Mouse (Mus musculus): ENCODE data around the gene Mrfap1. TPM values are rescaled to one million over a fixed set of nuclear protein-coding genes. Genes with fewer than 3 reads are reported as not detected.
A peak's percentile ranks its signal among the peaks of the same experiment; 100 is the strongest.

The Mrfap1 gene
- polyA plus RNA-seq, 2 experiments, result 260 to 638 TPM

- H3K36me3 ChIP-seq (ENCODE audit: control insufficient read depth, insufficient read depth, low read length), result peaks cover 5% of the 10 kb centered on the region
- H3K4me3 ChIP-seq (replicated peaks; ENCODE audit: low read length), result peak overlapping the region; percentile 98
- 81% methylated on average over 7 of the region's 7 CpGs for WGBS
- no peak for DNase-seq (ENCODE audit: low spot score)
- no peaks in the 10 kb centered on the region for H3K9me3 ChIP-seq (ENCODE audit: control insufficient read depth, low read length)
- peak overlapping the region; percentile 95 for H3K4me2 ChIP-seq (replicated peaks; ENCODE audit: low read depth, low read length, severe bottlenecking)
- no peak for TF ChIP-seq POLR2A (IDR thresholded peaks at IDR 0.05; ENCODE audit: borderline replicate concordance, extremely low read depth, insufficient read depth, insufficient read length)
- H3K27me3 ChIP-seq (ENCODE audit: control insufficient read depth, insufficient read depth, low read length), result no peaks in the 10 kb centered on the region
- H3K4me1 ChIP-seq (ENCODE audit: control insufficient read depth, insufficient read depth, low read length), result peaks cover 8% of the 10 kb centered on the region
- ATAC-seq (ENCODE audit: low FRiP score, low read depth), result no peak
- no peak overlapping the region for H3K27ac ChIP-seq (replicated peaks; ENCODE audit: low read depth, low read length)
- H3K9ac ChIP-seq (ENCODE audit: low read depth, low read length, severe bottlenecking), result 0 out of 2 replicates have a peak overlapping the region, but pooled peaks have one; percentile 5
Measured at GRCm38 (mm10) chr5:36747071-36747470, 49.5 kb downstream of the Mrfap1 start.

Other genes with a start within 250 kb of the Mrfap1 start
- 46.6 and 54.6 TPM in 2 replicates for gene Tbc1d14, start 203.5 kb downstream of the Mrfap1 start, polyA plus RNA-seq (2012; rRNA removed)
- 37.9 and 46.3 TPM in 2 replicates for gene Tbc1d14, start 203.5 kb downstream of the Mrfap1 start, polyA plus RNA-seq (2014; fragmentation: Nextera tagmentation; extraction: Ambion mirVana)
- 21.2 and 21.6 TPM in 2 replicates for gene D5Ertd579e, start 100.7 kb downstream of the Mrfap1 start, polyA plus RNA-seq (2012; rRNA removed)
- gene D5Ertd579e, start 100.7 kb downstream of the Mrfap1 start, polyA plus RNA-seq (2014; fragmentation: Nextera tagmentation; extraction: Ambion mirVana), result 20.8 and 24.8 TPM in 2 replicates
- 25.8 and 35.3 TPM in 2 replicates for gene Bloc1s4, start 48.1 kb downstream of the Mrfap1 start, polyA plus RNA-seq (2012; rRNA removed)
- gene Bloc1s4, start 48.1 kb downstream of the Mrfap1 start, polyA plus RNA-seq (2014; fragmentation: Nextera tagmentation; extraction: Ambion mirVana), result 27.1 and 28.6 TPM in 2 replicates
- 24.2 and 32.4 TPM in 2 replicates for gene Man2b2, start 33.9 kb upstream of the Mrfap1 start, polyA plus RNA-seq (2012; rRNA removed)
- 16.5 and 17.5 TPM in 2 replicates for gene Man2b2, start 33.9 kb upstream of the Mrfap1 start, polyA plus RNA-seq (2014; fragmentation: Nextera tagmentation; extraction: Ambion mirVana)
- 0.54 and 0.63 TPM in 2 replicates for gene Ppp2r2c, start 71.7 kb upstream of the Mrfap1 start, polyA plus RNA-seq (2012; rRNA removed)
- gene Ppp2r2c, start 71.7 kb upstream of the Mrfap1 start, polyA plus RNA-seq (2014; fragmentation: Nextera tagmentation; extraction: Ambion mirVana), result 0.11 and 0.26 TPM in 2 replicates
- gene Wfs1, start 192.4 kb upstream of the Mrfap1 start, polyA plus RNA-seq (2012; rRNA removed), result 12.8 and 16.3 TPM in 2 replicates
- 10.4 and 11.2 TPM in 2 replicates for gene Wfs1, start 192.4 kb upstream of the Mrfap1 start, polyA plus RNA-seq (2014; fragmentation: Nextera tagmentation; extraction: Ambion mirVana)

Data from limb, embryonic 14.5 days (tissue).